In the genomic region with DNA sequence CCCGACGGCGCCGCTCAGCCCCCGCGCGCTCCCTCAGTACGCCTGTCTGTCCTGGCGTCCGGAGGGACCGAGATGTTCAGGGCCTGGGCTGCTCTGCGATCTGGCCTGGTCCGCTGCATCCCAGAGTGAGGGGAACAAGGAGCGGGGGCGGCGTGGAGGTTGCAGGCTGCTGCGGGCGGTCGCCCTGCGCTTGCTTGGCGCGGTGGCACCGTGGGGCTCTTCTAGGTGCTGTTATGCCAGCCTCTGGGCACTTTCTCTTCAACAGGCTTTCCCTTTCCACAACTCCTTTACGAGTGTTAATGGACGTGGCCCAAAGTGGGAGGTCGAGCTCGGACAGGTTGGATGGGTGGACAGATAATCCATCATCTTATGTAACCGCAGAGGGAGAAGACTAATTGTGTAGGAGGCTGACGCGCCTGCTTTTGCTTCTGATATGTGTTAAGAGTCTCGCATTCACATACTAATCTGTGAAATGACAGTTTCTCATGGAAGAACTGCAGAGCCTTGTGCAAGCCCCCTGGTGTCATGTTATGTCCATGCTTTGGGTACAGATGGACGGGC, we compare ENCODE assay signal across 8 mouse cellular contexts. TPM values are rescaled to one million over a fixed set of nuclear protein-coding genes. Genes with fewer than 3 reads are reported as not detected.
DNase-seq lines count a peak whose midpoint lies in the region; ATAC-seq and TF ChIP-seq lines count a peak whose summit lies in the region.

No protein-coding gene starts in this region.

- TF ChIP-seq CTCF in CH12.LX (conservative IDR thresholded peaks at IDR 0.05 in 1 of 2, IDR thresholded peaks at IDR 0.05 in 1 of 2; ENCODE audit: low read depth in 2 of 2, low read length in 2 of 2): no peak

- no peak for TF ChIP-seq RAD21 in CH12.LX (IDR thresholded peaks at IDR 0.05; ENCODE audit: low read depth, low read length)

- peak overlapping the region; percentile 41 for H3K9ac ChIP-seq in CH12.LX (ENCODE audit: insufficient read depth, low read depth)
- H3K9ac ChIP-seq in hindbrain, embryonic 14.5 days: peak overlapping the region; percentile 67
- H3K9ac ChIP-seq in lung, embryonic 15.5 days: peak overlapping the region; percentile 81

- H3K79me2 ChIP-seq in CH12.LX (replicated peaks; ENCODE audit: control insufficient read depth, extremely low read depth, insufficient read depth, poor library complexity, severe bottlenecking): no peaks in the 10 kb centered on the region

- peaks cover 8 to 38% of the 10 kb centered on the region in 2 experiments for H3K4me1 ChIP-seq in CH12.LX (ENCODE audit: control insufficient read depth in 1 of 2, insufficient read depth in 2 of 2)
- H3K4me1 ChIP-seq in hindbrain, embryonic 14.5 days (replicated peaks; ENCODE audit: control insufficient read depth, insufficient read depth, low read length): peaks cover 16% of the 10 kb centered on the region
- peaks cover 72% of the 10 kb centered on the region for H3K4me1 ChIP-seq in lung, embryonic 15.5 days

- dilution Hi-C loops in CH12.LX (cut with MboI; ENCODE audit: extremely low pct_ligation_motif_present, extremely low pct_unique_long_range_greater_than_20kb, low sequenced_read_pairs): no loop called here

- peak overlapping the region; percentile 85 for H3K4me2 ChIP-seq in CH12.LX (ENCODE audit: insufficient read depth, low read depth, poor library complexity, severe bottlenecking)
- H3K4me2 ChIP-seq in hindbrain, embryonic 14.5 days (replicated peaks): peak overlapping the region; percentile 93
- peak overlapping the region; percentile 91 for H3K4me2 ChIP-seq in lung, embryonic 15.5 days

- in situ Hi-C loops in CH12.LX (cut with MboI; ENCODE audit: low pct_ligation_motif_present, low pct_unique_long_range_greater_than_20kb, low sequenced_read_pairs): no loop called here

- no peak for TF ChIP-seq POLR2A in CH12.LX (IDR thresholded peaks at IDR 0.05; ENCODE audit: low read depth, low read length)

- no peak overlapping the region for H3K27ac ChIP-seq in CH12.LX (ENCODE audit: insufficient read depth, low read depth)
- H3K27ac ChIP-seq in hindbrain, embryonic 14.5 days: no peak overlapping the region
- H3K27ac ChIP-seq in lung, embryonic 15.5 days: peak overlapping the region; percentile 61

- H3K27me3 ChIP-seq in CH12.LX (replicated peaks): peaks cover 44% of the 10 kb centered on the region
- no peaks in the 10 kb centered on the region for H3K27me3 ChIP-seq in hindbrain, embryonic 14.5 days (ENCODE audit: control insufficient read depth, insufficient read depth, low read length)
- no peaks in the 10 kb centered on the region for H3K27me3 ChIP-seq in lung, embryonic 15.5 days

- TF ChIP-seq EP300 in CH12.LX (IDR thresholded peaks at IDR 0.05; ENCODE audit: low read length): no peak

- WGBS in hindbrain, embryonic 14.5 days: 3% methylated on average over 32 of the region's 32 CpGs
- under 1% methylated on average over 32 of the region's 32 CpGs for WGBS in lung, embryonic 15.5 days

- no peaks in the 10 kb centered on the region for H3K36me3 ChIP-seq in CH12.LX (replicated peaks in 1 of 2; ENCODE audit: control insufficient read depth in 1 of 2, insufficient read depth in 1 of 2, low read length in 1 of 2)
- no peaks in the 10 kb centered on the region for H3K36me3 ChIP-seq in hindbrain, embryonic 14.5 days (replicated peaks; ENCODE audit: control insufficient read depth, insufficient read depth)
- H3K36me3 ChIP-seq in lung, embryonic 15.5 days: no peaks in the 10 kb centered on the region

- no peaks in the 10 kb centered on the region for H3K9me3 ChIP-seq in CH12.LX (replicated peaks; ENCODE audit: low read length)
- no peaks in the 10 kb centered on the region for H3K9me3 ChIP-seq in hindbrain, embryonic 14.5 days (ENCODE audit: control insufficient read depth, low read length)
- H3K9me3 ChIP-seq in lung, embryonic 15.5 days: no peaks in the 10 kb centered on the region

- peak; percentile 13 for ATAC-seq in hindbrain, embryonic 14.5 days (ENCODE audit: low FRiP score)
- ATAC-seq in lung, embryonic 15.5 days (ENCODE audit: borderline replicate concordance, extremely low read depth, low FRiP score, low TSS enrichment): peak; percentile 19

- peak overlapping the region; percentile 43 to 57 (median 48) for H3K4me3 ChIP-seq in CH12.LX (replicated peaks in 1 of 3; ENCODE audit: low read depth in 2 of 3, low read length in 2 of 3, poor library complexity in 1 of 3)
- H3K4me3 ChIP-seq in hindbrain, embryonic 14.5 days (replicated peaks; ENCODE audit: low read length): peak overlapping the region; percentile 67
- H3K4me3 ChIP-seq in lung, embryonic 15.5 days: peak overlapping the region; percentile 67

- peak; percentile 60 for DNase-seq in kidney, adult 9 months
- no peak for DNase-seq in kidney, postnatal 10 days
- DNase-seq in CH12.LX (ENCODE audit: extremely low read depth): no peak
- peak; percentile 50 to 57 for DNase-seq in cerebellum, postnatal 36 days
- DNase-seq in hindbrain, embryonic 14.5 days (ENCODE audit: low spot score): no peak
- peak; percentile 33 to 81 for DNase-seq in spleen, postnatal 4 days (ENCODE audit: low spot score in 2 of 2)
- DNase-seq in adrenal gland, adult 8-10 months: no peak

TF ChIP-seq in CH12.LX, 34 proteins besides CTCF, POLR2A, EP300 and RAD21:
- no peak for TF ChIP-seq MEF2A (IDR thresholded peaks at IDR 0.05; ENCODE audit: borderline replicate concordance, low read depth, low read length)
- no peak for TF ChIP-seq HCFC1 (IDR thresholded peaks at IDR 0.05; ENCODE audit: low read depth, low read length)
- TF ChIP-seq MYC (IDR thresholded peaks at IDR 0.05; ENCODE audit: low read depth, low read length): no peak
- TF ChIP-seq RCOR1 (conservative IDR thresholded peaks at IDR 0.05; ENCODE audit: low read depth, low read length): no peak
- TF ChIP-seq MAFK (IDR thresholded peaks at IDR 0.05; ENCODE audit: insufficient replicate concordance, low read length): no peak
- TF ChIP-seq CHD1 (IDR thresholded peaks at IDR 0.05; ENCODE audit: low read depth, low read length): no peak
- TF ChIP-seq KAT2A (IDR thresholded peaks at IDR 0.05; ENCODE audit: insufficient replicate concordance, low read length): no peak
- TF ChIP-seq POLR2AphosphoS2 (IDR thresholded peaks at IDR 0.05; ENCODE audit: low read depth, low read length): no peak
- no peak for TF ChIP-seq ZNF384 (IDR thresholded peaks at IDR 0.05; ENCODE audit: low read depth, low read length)
- TF ChIP-seq UBTF (IDR thresholded peaks at IDR 0.05; ENCODE audit: low read depth, low read length): no peak
- no peak for TF ChIP-seq ELF1 (IDR thresholded peaks at IDR 0.05; ENCODE audit: low read depth, low read length)

RNA-seq across cellular contexts. Expression of a gene that starts 0.9 kb away (rescaled TPM):
- total RNA-seq in CH12.LX (2012; rRNA removed): 6.7 and 9.9 TPM in 2 replicates
- 3.2 and 3.4 TPM in 2 replicates for total RNA-seq in CH12.LX (2014; rRNA removed)
- polyA plus RNA-seq in CH12.LX (2012; ENCODE audit: insufficient read length, low read depth): 5.6 and 6.1 TPM in 2 replicates
- polyA plus RNA-seq in hindbrain, embryonic 14.5 days (2014; fragmentation: Nextera tagmentation; extraction: Ambion mirVana): 13.7 and 14.4 TPM in 2 replicates
- polyA plus RNA-seq in lung, embryonic 15.5 days (2015; fragmentation: Nextera tagmentation; extraction: Ambion mirVana): 26.2 and 28.9 TPM in 2 replicates
- 10 to 100 TPM in 3 of 4 experiments, 1 to 10 TPM in 1; 9.3 to 39.2 (median 25.4) TPM for total RNA-seq in adrenal gland, adult 8-10 months (2022)

RNA-seq across cellular contexts. Expression of a gene that starts 30.3 kb away (rescaled TPM):
- total RNA-seq in CH12.LX (2012; rRNA removed) (59.7 and 67.2 TPM in 2 replicates), CH12.LX (2014; rRNA removed) (63.2 and 70.6 TPM in 2 replicates)
- 50.3 and 67.9 TPM in 2 replicates for polyA plus RNA-seq in CH12.LX (2012; ENCODE audit: insufficient read length, low read depth)
- 91.1 and 95.5 TPM in 2 replicates for polyA plus RNA-seq in hindbrain, embryonic 14.5 days (2014; fragmentation: Nextera tagmentation; extraction: Ambion mirVana)
- polyA plus RNA-seq in lung, embryonic 15.5 days (2015; fragmentation: Nextera tagmentation; extraction: Ambion mirVana): 99.3 and 100 TPM in 2 replicates
- 10 to 100 TPM; 36.1 to 46.8 (median 45.7) TPM for total RNA-seq in adrenal gland, adult 8-10 months (2022)

Comparison
In these comparisons a context has a peak if more than half of its experiments do, and no peak if none do; other contexts are left out.
1. DNase-seq: peak in kidney, adult 9 months (single experiment), cerebellum, postnatal 36 days (2 of 2) and spleen, postnatal 4 days (2 of 2); none in kidney, postnatal 10 days (single experiment), CH12.LX (single experiment), hindbrain, embryonic 14.5 days (single experiment) and adrenal gland, adult 8-10 months (single experiment).
2. Peak in every context shown above with its lines, with median percentiles within 50 percentile points of each other: H3K4me2 ChIP-seq, H3K4me3 ChIP-seq and H3K9ac ChIP-seq.